Mouse (Mus musculus) heart, postnatal 36 days (tissue): Measurements from ENCODE around the gene Arhgap1. TPM values are rescaled to one million over a fixed set of nuclear protein-coding genes. Genes with fewer than 3 reads are reported as not detected.

Experiments
- DNase-seq, 2 experiments: peaks; one replicate each; pipeline ENCODE4 v3.0.0; 2021 to 2022
- intact Hi-C: fragments of 180-260 bp; cut with DNase I; formaldehyde crosslinking; loops from one replicate; pipeline ENCODE4 v1.15.1; 2025
- total RNA-seq, 2 experiments: library from RNA; stranded (reverse); gene quantifications; 2 replicates each; pipeline ENCODE4 v1.2.3; 2021

The Arhgap1 gene
- total RNA-seq, 2 experiments from 2014 or later: 23.6 to 27.3 TPM

GRCm38 (mm10) chr2:91689452-91689851 lies 39.8 kb downstream of the Arhgap1 start:
- intact Hi-C loops: no loop called here
- DNase-seq: peak; percentile 52 to 58

GRCm38 (mm10) chr2:91695436-91696224 lies 46.0 kb downstream of the Arhgap1 start:
- intact Hi-C loops: no loop called here
- DNase-seq: peak in 1 of 2 experiments; percentile 34

- DNase-seq: no peak
- intact Hi-C loops: no loop called here
These were observed 46.5 kb downstream of the Arhgap1 start for GRCm38 (mm10) chr2:91696225-91696590.

- DNase-seq: no peak
- intact Hi-C loops: no loop called here
These were observed 49.6 kb downstream of the Arhgap1 start for GRCm38 (mm10) chr2:91699225-91699624.

GRCm38 (mm10) chr2:91701366-91701765 lies 51.7 kb downstream of the Arhgap1 start:
- no peak for DNase-seq
- intact Hi-C loops: no loop called here

GRCm38 (mm10) chr2:91705736-91706135 lies 56.1 kb downstream of the Arhgap1 start:
- intact Hi-C loops: no loop called here
- DNase-seq: no peak

GRCm38 (mm10) chr2:91706456-91706855 lies 56.8 kb downstream of the Arhgap1 start:
- no peak for DNase-seq
- intact Hi-C loops: no loop called here

- DNase-seq: no peak
- intact Hi-C loops: no loop called here
These were observed 58.7 kb downstream of the Arhgap1 start for GRCm38 (mm10) chr2:91708361-91708760.

- DNase-seq: peak; percentile 93
- intact Hi-C loops: loop anchor here (2.0 kb wide), 1 partner anchor 60 kb away; no protein-coding TSS in a partner anchor
These were observed 60.9 kb downstream of the Arhgap1 start, which contains the start of the genes Atg13 and Harbi1 for GRCm38 (mm10) chr2:91710272-91711234. TSS of gene Atg13 (minus strand) at chr2:91710576. TSS of gene Harbi1 (plus strand) at chr2:91710852.

GRCm38 (mm10) chr2:91711256-91711925 lies 61.7 kb downstream of the Arhgap1 start:
- intact Hi-C loops: loop anchor here (2.0 kb wide), 1 partner anchor 61 kb away; no protein-coding TSS in a partner anchor
- no peak for DNase-seq

- DNase-seq: no peak
- intact Hi-C loops: no loop called here
These were observed 65.3 kb downstream of the Arhgap1 start for GRCm38 (mm10) chr2:91714921-91715320.

- no peak for DNase-seq
- intact Hi-C loops: no loop called here
These were observed 68.6 kb downstream of the Arhgap1 start for GRCm38 (mm10) chr2:91718276-91718675.

Other genes with a start within 250 kb of the Arhgap1 start
- gene 1110051M20Rik, start 205.2 kb upstream of the Arhgap1 start, total RNA-seq: 10 to 100 TPM in 1 of 2 experiments, 1 to 10 TPM in 1; 9.4 to 12.1 TPM
- 10 to 100 TPM; 10.6 to 11.5 TPM for gene Lrp4, start 192.3 kb upstream of the Arhgap1 start, total RNA-seq
- 10 to 100 TPM; 46.9 to 53.5 TPM for gene Ckap5, start 123.1 kb upstream of the Arhgap1 start, total RNA-seq
- gene F2, start 13.4 kb upstream of the Arhgap1 start, total RNA-seq: not detected
- gene Zfp408, start 69 bp upstream of the Arhgap1 start, total RNA-seq: 1 to 10 TPM; 3.5 to 4.2 TPM
- 10 to 100 TPM; 49.4 to 54.1 TPM for gene Atg13, start 60.7 kb downstream of the Arhgap1 start, total RNA-seq
- gene Harbi1, start 61.0 kb downstream of the Arhgap1 start, total RNA-seq: 1 to 10 TPM; 7.3 to 7.6 TPM
- gene Ambra1, start 80.3 kb downstream of the Arhgap1 start, total RNA-seq: 10 to 100 TPM; 14.2 to 18.0 TPM